Mouse (Mus musculus): ENCODE results near the gene Ddhd1.
"Not testable (repeated sequence)": the region's sequence is repeated elsewhere in the genome, so short reads cannot be mapped to it uniquely, and the experiment has no call there.

Gene Ddhd1

DNA sequence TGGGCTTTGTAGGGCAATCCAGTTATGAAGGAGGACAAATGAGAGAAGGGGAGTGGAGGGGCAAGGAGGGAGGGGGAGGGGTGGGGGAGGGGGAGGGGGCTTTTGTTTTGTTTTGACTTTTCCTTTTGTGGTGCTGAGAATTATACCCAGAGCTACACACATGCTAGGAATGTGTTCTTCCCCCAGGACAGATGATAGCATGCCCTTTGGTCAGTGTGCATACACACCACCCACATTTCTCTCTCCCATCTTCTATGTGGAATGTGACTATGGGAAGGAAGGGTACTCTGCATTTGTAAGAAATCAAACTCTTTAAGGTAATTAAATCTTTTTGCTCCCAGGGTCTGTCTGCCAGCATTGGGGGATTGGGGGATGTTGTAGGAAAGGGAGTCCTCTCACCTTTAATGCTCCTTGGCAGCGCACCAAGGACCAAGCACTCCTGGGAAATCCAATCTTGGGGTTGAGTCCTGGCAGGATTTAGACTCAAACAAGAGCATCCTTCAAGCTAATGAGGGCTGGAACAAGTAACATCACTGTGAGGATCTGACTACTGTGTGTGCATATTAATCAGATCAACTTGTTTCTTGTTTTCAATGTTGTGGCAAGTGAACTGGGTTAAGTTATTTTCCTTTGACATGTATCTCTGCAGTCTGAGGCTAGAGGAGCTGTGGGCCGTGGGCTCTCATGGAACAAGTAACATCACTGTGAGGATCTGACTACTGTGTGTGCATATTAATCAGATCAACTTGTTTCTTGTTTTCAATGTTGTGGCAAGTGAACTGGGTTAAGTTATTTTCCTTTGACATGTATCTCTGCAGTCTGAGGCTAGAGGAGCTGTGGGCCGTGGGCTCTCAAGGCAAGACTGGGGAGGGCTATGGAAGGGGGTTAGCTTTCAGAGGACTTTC, 76.8 kb downstream of the Ddhd1 start:
- DNase-seq (ENCODE audit: low spot score): not testable (repeated sequence)

DNA sequence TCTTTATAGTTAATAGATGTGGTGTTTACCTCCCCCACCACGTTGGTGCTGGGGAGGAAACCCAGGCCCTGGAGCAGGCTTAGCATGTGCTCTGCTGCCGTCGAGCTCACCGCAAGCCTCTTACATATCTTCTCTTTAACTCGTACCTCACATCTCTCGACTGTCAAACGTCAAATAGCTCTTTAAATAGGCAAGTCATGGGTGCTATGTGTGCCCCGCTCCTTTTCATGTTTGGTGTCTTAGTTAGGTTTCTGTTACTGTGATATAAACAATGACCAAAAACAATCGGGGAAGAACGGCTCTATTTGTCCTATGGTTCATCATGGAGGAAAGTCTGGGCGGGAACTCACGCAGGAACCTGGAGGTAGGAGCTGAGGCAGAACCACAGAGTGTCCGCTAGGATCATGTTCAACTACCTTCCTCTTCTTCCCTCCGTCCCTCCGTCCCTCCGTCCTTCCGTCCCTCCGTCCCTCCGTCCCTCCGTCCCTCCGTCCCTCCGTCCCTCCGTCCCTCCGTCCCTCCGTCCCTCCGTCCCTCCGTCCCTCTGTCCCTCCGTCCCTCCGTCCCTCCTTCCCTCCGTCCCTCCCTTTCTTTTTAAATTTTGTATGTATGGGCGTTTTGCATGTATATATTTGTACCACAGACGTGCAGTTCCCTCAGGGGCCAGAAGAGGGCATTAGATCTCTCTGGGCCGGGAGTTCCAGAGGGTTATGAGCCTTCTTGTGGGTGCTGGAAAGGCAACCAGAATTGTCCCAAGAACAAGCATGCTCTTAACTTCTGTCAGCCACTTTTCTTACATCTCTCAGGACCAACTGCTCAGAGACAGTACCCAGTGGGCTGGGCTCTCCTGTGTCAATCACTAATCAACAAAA, 91.6 kb downstream of the Ddhd1 start:
- peak; percentile 47 for DNase-seq (ENCODE audit: low spot score)

- no peak for DNase-seq (ENCODE audit: low spot score)
Measured at GRCm38 (mm10) chr14:45565216-45566065, 92.5 kb downstream of the Ddhd1 start.

DNA sequence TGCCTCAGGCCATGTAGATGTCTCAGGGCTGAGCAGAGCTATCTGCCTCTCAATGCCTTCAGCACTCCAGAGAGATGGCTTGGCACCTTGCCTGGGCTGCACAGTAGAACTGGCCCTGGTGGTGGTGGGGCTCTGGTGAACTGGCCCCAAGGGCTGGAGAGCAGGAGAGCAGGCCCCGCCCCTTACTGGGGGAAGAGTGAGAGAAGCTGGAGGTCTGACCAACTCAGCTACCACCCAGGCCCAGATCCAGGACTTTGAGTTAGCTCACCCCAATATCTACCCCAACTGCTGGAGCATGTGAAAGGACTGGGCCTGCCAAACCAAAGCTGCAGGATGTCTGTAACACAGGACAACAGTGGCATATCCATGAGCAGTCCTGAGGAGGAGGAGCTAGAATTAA, 94.4 kb downstream of the Ddhd1 start:
- DNase-seq (ENCODE audit: low spot score): no peak

DNA sequence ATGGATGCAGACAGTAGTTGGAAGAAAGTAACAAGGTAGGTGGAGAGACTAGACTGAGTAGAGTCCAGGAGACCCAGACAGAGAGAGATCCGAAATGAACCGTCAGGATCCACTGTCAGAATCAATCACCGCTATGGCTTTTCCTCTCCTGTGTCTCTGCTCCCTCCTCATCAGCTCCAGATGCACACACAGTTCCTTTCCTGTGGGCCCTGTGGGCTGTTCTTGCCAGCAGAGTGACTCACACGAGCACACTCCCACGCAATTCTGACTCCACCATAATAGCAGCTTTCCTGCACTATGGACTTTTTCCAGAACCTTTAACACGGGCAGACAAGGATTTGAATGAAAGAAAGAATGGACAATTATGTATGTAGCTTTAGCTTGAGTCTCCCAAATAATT, 96.3 kb downstream of the Ddhd1 start:
- DNase-seq (ENCODE audit: low spot score): no peak

DNA sequence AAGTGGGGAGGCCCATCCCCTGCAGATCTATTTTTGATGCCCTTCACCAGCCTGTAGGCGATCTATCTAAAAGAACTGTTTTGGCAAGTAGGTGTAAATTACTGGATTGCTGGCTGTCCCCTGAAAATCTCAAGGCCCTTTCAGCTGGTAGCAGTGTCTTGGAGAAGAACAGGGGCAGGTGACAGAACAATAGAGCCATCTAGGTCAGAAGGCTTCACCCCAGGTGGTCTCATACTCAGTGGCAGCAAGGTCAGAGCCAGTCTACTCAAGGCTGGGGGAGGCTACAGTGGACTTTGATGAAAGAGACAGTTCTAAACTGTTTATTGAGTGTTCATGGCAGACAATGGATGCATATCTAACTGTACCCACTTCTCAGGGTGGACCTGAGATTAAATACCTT, 98.9 kb downstream of the Ddhd1 start:
- no peak for DNase-seq (ENCODE audit: low spot score)

GRCm38 (mm10) chr14:45554336-45554735, 103.6 kb downstream of the Ddhd1 start:
- DNase-seq (ENCODE audit: low spot score): no peak

DNA sequence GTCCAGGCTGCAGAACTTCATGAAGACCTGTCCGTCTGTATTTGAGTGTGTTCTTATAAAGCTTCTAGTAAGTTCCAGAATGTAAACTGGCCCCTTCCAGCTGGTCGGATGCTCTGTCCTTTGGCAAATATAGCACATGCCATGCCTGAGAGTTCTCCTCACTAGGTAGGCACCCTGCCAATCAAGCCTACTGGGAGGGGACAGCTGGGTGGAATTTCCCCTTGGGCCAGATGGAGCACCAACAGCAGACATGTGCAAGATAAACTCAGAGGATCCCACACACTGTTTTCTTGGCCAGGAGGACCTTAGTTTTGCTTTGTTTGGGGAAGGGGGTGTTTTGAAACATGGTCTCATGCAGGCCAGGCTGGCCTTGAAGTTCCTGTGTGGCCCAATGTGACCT, 104.1 kb downstream of the Ddhd1 start:
- DNase-seq (ENCODE audit: low spot score): no peak

DNA sequence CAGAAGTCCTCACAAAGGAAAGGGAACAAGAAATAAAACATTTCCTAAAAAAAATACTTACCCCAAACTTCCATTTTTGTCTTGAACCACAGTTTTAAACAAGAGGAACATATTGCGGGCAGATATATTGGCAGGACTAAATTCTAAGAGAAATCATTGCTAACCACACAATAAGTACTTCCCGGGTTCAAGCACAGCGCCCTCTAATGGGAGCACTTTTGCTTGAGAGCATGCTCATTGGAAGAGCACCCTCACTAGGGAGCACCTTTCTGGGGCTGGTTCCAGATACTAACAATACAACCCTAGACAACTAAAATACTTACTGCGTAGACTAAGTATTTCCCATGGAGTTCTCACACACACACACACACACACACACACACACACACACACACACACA, 105.5 kb downstream of the Ddhd1 start:
- DNase-seq (ENCODE audit: low spot score): no peak

- no peak for DNase-seq (ENCODE audit: low spot score)
Measured at GRCm38 (mm10) chr14:45551121-45551768, 106.7 kb downstream of the Ddhd1 start.

DNA sequence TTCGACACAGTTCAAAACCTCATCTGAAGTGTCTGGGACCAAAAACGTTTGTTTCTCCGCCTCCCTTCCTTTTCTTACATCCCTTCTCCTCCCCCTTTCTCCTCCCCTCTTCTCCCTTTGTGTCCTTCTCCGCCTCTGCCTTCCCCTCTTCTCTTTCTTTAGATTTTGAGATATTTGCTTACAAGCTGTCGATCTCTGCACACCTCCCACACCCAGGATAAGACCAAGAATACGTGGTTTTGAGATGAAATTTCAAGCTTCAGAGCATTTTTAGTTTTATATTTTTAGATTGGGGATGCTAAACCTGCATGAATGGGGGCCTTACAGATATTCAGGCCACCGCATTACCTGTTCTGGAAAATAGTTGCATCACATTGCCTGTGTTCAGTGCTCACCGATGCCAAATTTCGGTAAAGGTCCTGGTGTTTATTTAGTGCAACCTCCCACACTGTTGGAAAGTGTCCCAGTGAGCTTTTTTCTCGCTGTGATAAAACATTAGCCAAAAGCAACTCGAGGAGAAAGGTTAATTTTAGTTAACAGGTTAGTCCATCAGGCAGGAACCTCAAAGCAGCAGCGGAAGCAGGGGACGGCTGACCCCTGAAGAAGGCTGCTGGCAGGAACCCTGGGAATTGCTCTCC, 107.8 kb downstream of the Ddhd1 start:
- no peak for DNase-seq (ENCODE audit: low spot score)

DNA sequence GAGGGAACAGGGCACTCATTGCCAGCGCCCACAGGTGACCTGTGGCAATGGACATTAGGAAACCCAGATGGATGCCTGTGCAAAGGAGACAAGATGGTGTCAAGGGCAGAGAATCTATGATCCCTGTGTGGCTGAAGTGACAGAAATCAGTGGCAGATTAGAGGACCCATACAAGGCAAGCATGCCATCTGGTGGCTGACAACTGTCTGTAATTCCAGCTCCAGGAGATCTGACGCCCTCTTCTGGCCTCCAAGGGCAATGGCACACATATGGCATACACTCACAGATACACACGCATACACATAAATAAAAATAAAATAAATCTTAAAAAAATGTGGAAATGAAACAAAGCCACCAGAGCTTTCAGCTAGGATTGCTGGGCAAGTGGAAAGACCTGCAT, 109.8 kb downstream of the Ddhd1 start:
- DNase-seq (ENCODE audit: low spot score): no peak

GRCm38 (mm10) chr14:45544905-45545304, 113.0 kb downstream of the Ddhd1 start:
- DNase-seq (ENCODE audit: low spot score): no peak

- DNase-seq (ENCODE audit: low spot score): no peak
Measured at GRCm38 (mm10) chr14:45544026-45544425, 113.9 kb downstream of the Ddhd1 start.

GRCm38 (mm10) chr14:45539659-45540468, 118.1 kb downstream of the Ddhd1 start:
- DNase-seq (ENCODE audit: low spot score): no peak
